Mouse (Mus musculus) gastrocnemius, adult 8-10 months (tissue): ENCODE results near the gene Kcnj11. TPM values are rescaled to one million over a fixed set of nuclear protein-coding genes. Genes with fewer than 3 reads are reported as not detected.

ENCODE experiments used
- DNase-seq, 2 experiments: peaks; one replicate each; pipeline ENCODE4 v3.0.0; 2022; ENCODE audit warnings: low spot score in 2 of 2
- total RNA-seq, 4 experiments: library from RNA; stranded (reverse); gene quantifications; 2 replicates each; pipeline ENCODE4 v1.2.4; 2022

Gene Kcnj11
- total RNA-seq, 4 experiments from 2014 or later = 128 to 144 (median 135) TPM

GRCm38 (mm10) chr7:46049981-46050380 lies 50.6 kb downstream of the Kcnj11 start:
- DNase-seq = no peak

- DNase-seq = no peak
Measured at GRCm38 (mm10) chr7:46047873-46048562, 52.5 kb downstream of the Kcnj11 start.

GRCm38 (mm10) chr7:46045882-46046281 lies 54.7 kb downstream of the Kcnj11 start:
- no peak for DNase-seq

GRCm38 (mm10) chr7:46044106-46044505 lies 56.5 kb downstream of the Kcnj11 start:
- DNase-seq = no peak

Other genes with a start within 250 kb of the Kcnj11 start
- 10 to 100 TPM; 68.0 to 73.7 (median 70.1) TPM for gene Kdelr1, start 228.0 kb downstream of the Kcnj11 start, total RNA-seq
- under 1 TPM in 2 of 4 experiments, not detected in 2; 0.07 to 0.11 TPM for gene Grin2d, start 222.4 kb downstream of the Kcnj11 start, total RNA-seq
- not detected for gene Syngr4, start 204.1 kb downstream of the Kcnj11 start, total RNA-seq
- 10 to 100 TPM; 52.6 to 67.7 (median 56.3) TPM for gene Tmem143, start 203.8 kb downstream of the Kcnj11 start, total RNA-seq
- 10 to 100 TPM in 1 of 4 experiments, 1 to 10 TPM in 3; 6.2 to 10.2 (median 6.8) TPM for gene Emp3, start 179.4 kb downstream of the Kcnj11 start, total RNA-seq
- under 1 TPM in 3 of 4 experiments, not detected in 1; 0.19 to 0.85 (median 0.29) TPM for gene Ccdc114, start 176.7 kb downstream of the Kcnj11 start, total RNA-seq
- under 1 TPM in 1 of 4 experiments, not detected in 3; 0.13 TPM for gene Abcc6, start 70.5 kb downstream of the Kcnj11 start, total RNA-seq
- gene Nomo1, start 67.1 kb downstream of the Kcnj11 start, total RNA-seq = 100 to 1,000 TPM in 3 of 4 experiments, 10 to 100 TPM in 1; 89.6 to 107 (median 103) TPM
- 1 to 10 TPM; 3.0 to 6.3 (median 4.2) TPM for gene Abcc8, start 79.3 kb upstream of the Kcnj11 start, total RNA-seq
- 10 to 100 TPM in 1 of 4 experiments, 1 to 10 TPM in 3; 5.6 to 11.4 (median 7.0) TPM for gene Ush1c, start 137.7 kb upstream of the Kcnj11 start, total RNA-seq
- gene Otog, start 140.2 kb upstream of the Kcnj11 start, total RNA-seq = under 1 TPM; 0.39 to 0.88 (median 0.65) TPM